Mouse (Mus musculus) kidney, adult 2 months (tissue): Measurements from ENCODE around the gene Myo1c. TPM values are rescaled to one million over a fixed set of nuclear protein-coding genes. Genes with fewer than 3 reads are reported as not detected.

Experiments used
- DNase-seq: peaks from one replicate; pipeline ENCODE4 v3.0.0; 2021
- H3K27ac ChIP-seq: fragments of 200-500 bp; 2 replicates; pipeline ENCODE4 v1.5.1; 2012; ENCODE audit warnings: low read depth, low read length, control low read depth, inconsistent platforms; ENCODE audit not compliant: insufficient read depth
- H3K27me3 ChIP-seq: fragments of 200-500 bp; replicated peaks from 2 replicates; pipeline ENCODE4 v1.6.1; 2012; ENCODE audit warnings: mild to moderate bottlenecking, moderate library complexity, low read length, inconsistent platforms; ENCODE audit not compliant: control insufficient read depth, insufficient read depth
- H3K36me3 ChIP-seq: fragments of 200-500 bp; 2 replicates; pipeline ENCODE4 v1.6.1; 2012; ENCODE audit warnings: mild to moderate bottlenecking, moderate library complexity, low read length, inconsistent platforms; ENCODE audit not compliant: control insufficient read depth, insufficient read depth
- H3K4me1 ChIP-seq: fragments of 200-500 bp; 2 replicates; pipeline ENCODE4 v1.6.1; 2011; ENCODE audit warnings: low read length; ENCODE audit not compliant: control insufficient read depth, insufficient read depth
- H3K4me3 ChIP-seq: fragments of 200-500 bp; 2 replicates; pipeline ENCODE4 v1.5.1; 2011; ENCODE audit warnings: mild to moderate bottlenecking, low read depth, low read length, control low read depth; ENCODE audit not compliant: insufficient read depth
- CTCF ChIP-seq: fragments of 200-500 bp; conservative IDR thresholded peaks from 2 replicates; pipeline ENCODE4 v1.5.1; 2011; ENCODE audit warnings: low read depth, mild to moderate bottlenecking, control low read depth, low read length, moderate library complexity, mixed read lengths; ENCODE audit not compliant: insufficient read depth, insufficient read length
- POLR2A ChIP-seq: fragments of 200-500 bp; IDR thresholded peaks from one replicate; pipeline ENCODE4 v1.6.1; 2011; ENCODE audit warnings: low read depth, low read length, control low read depth
- WGBS: fragments of 180-500 bp; shearing (Covaris S2); methylation state at CpG from one replicate; pipeline ENCODE4 v1.1.7; 2018; 5-methylcytosine and 5-hydroxymethylcytosine counted together
- polyA plus RNA-seq: library from polyadenylated mRNA; depleted of rRNA; stranded (reverse); fragments of >200 nt; gene quantifications from 2 replicates; pipeline ENCODE4 v1.2.3, GENCODE M21; 2012

Gene Myo1c
- polyA plus RNA-seq, 1 experiment = 88.9 TPM

DNA sequence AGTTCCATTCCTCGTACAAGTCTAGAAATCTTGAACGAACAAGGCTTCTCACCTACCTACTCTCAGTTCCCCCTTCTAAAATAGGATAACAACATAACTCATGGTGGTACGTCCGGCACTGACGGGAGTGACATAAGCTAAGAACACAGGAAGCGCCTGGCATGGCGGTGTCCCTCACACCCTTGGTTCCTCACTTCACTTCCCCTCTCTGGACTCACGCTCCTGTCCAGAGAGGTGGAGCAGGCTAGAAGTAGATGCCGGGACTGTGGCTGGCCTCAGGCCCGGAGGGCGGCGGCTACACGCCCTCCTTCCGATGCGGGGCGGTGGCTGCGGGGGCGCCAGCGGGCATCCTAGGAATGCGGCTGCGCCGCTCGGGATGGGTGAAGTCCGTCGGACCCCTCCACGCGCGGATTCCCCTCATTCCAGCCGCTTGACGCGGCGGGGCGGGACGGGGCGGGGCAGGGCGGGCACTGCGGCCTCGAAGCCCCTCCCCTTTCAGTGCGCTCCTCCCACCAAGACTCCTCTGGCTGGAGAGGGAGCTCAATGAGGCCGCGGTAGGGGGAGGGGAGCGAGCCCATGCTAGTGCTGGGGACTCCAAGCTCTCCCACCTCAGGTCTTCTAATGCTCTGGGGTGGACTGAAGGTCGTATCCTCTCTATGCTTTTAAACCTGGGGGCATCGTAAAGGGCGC lies 3.6 kb downstream of the Myo1c start:
- Histone ChIP-seq H3K27me3 (no peaks in the 10 kb centered on the region), H3K4me3 (peak overlapping the region; percentile 56), H3K27ac (peak overlapping the region; percentile 98), H3K4me1 (peaks cover 36% of the 10 kb centered on the region), H3K36me3 (no peaks in the 10 kb centered on the region)
- WGBS = 2% methylated on average over 39 of the region's 45 CpGs
- peak; percentile 50 for TF ChIP-seq POLR2A
- no peak for TF ChIP-seq CTCF
- peak; percentile 96 for DNase-seq

DNA sequence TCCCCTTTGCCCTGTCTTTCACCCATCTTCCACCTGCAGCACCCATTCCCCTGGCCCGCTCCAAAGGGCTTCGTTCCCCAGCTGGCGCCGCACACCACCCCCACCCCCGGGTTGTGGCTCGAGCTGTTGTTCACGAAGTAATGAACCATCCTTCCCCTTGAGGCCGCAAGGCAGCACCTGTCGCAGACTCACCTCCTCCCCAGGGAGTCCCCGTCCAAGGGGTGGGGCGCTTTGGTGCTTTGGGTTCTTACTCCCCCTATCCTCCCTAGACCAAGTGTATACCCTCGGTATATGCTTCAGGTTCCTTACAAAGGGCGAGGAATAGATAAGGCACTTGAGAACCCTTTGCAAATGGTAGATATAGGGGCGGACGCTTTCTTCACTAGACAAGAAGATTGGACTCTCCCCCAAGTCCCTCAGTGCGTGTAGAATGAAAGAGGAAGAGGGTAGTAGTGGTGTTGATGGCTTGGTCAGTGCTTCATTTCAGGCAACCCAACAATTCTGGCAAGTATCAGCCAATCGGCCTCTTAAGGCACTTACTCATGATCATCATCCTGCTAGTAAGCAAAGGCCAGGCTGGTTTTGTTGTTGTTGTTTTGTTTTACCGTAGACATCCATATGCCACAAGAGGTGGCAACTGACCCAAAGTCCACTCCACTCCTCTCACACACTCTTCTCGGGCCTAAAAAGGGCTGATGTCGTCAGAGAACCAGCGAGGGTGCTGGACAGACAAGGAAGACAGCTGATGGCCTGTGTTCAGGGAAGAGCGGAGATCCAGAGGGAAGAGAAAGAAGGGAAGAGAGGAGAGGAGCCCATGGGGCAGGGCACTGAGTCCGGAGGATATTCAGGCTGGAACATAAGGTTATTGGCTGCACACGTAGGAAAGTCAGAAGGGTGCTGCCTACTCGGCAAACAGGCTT lies 4.4 kb downstream of the Myo1c start:
- TF ChIP-seq CTCF (no peak), POLR2A (no peak)
- 48% methylated on average over 25 of the region's 25 CpGs for WGBS
- Histone ChIP-seq H3K4me3 (peak overlapping the region; percentile 78), H3K4me1 (peaks cover 36% of the 10 kb centered on the region), H3K36me3 (no peaks in the 10 kb centered on the region), H3K27me3 (no peaks in the 10 kb centered on the region), H3K27ac (peak overlapping the region; percentile 84)
- peak; percentile 24 for DNase-seq

DNA sequence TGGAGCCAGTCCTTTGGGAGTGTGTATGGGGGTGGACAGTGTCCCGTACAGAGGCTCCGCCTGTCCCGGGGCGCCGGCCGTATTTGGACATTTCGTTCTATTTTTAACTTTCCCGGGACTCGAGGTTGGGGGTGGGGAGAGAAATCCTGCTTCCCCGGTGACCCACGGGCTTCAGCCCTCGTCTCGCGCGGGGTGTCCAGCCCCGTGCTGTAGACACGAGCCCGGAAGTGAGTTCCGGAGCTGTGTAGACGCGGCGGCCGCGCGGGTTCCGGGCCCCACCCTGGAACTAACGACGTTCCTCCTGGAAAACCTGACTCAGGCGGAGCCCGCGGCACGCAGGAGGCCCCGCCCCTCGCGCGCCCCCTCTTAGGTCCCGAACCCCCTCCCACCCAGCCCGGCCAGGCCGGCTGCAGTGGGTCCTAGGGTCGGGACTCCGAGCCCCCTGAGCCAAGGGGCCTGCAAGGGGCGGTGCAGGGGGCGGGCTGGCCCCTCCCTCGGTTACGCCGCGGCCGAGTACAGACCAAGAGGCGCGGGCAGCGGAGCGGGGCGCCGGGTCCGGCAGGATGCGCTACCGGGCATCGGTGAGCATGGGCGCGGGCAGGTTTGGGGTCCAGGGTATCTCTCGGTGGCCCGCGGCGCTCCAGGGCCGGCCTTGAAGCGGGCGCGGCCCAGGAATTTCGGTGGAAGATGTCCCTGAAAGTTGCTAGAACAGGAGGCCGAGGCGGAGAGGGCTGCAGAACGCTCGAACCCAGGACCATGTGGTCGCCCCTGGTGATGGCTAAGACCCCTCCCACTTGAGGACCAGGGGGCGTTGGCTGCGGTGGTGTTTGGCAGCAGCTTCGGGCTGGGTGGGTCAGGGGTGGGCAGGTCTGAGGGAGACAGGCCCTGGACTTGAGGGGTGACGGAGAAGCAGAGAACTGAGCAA lies 5.6 kb downstream of the Myo1c start:
- no peaks in the 10 kb centered on the region; the same call in 1 of the 2 replicates for H3K36me3 ChIP-seq
- peak; percentile 89 for DNase-seq
- H3K4me1 ChIP-seq = peaks cover 36% of the 10 kb centered on the region
- WGBS = 2% methylated on average over 74 of the region's 78 CpGs
- no peak for TF ChIP-seq CTCF
- no peak for TF ChIP-seq POLR2A
- peak overlapping the region; percentile 78 for H3K4me3 ChIP-seq
- peak overlapping the region; percentile 84 for H3K27ac ChIP-seq
- no peaks in the 10 kb centered on the region for H3K27me3 ChIP-seq

DNA sequence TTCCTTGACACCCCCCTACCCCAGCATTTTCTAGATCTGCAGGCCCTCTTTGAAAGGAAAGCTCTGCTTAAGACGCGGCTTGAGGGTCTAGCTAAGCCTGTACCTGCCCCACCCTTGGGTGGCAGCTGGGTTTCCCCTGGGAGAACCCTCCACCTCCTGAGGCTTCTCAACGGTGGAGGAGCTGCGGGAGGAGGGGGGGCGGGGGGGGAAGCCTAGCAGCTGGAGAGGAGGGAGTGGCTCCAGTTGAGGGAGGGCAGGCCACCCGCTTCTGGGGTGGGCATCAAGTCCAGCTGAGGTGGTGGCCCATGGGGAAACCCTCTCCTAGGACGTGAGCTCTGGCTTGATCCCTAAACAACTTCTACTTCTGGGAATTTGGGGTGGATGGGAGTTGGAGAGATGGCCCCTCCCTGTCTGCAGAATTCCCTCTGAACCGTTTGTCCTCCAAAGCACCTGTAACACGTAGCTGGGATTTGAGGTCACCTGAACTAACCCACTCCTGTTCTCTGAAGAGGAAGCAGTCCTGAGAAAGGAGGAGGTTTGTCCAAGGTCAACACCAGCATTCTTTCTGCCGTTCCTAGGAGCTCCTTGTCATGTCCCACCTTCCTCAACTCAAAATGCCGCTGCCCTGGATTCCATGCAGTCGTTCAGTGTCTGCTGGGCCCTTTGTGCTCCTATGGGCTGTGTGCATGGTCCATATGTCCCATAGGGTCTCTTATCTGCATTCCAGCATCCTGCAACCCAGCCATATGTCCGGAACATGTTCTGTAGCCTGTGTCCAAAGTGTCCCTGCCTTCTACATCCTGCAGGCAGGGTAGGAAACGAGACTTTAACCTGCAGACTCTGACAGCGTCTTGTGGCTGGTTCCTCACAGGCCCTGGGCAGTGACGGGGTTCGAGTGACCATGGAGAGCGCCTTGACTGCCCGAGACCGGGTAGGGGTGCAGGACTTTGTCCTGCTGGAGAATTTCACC lies 6.6 kb downstream of the Myo1c start:
- peak; percentile 25 for DNase-seq
- H3K27me3 ChIP-seq = no peaks in the 10 kb centered on the region
- H3K27ac ChIP-seq = peak overlapping the region; percentile 84
- TF ChIP-seq POLR2A (no peak), CTCF (no peak)
- 43% methylated on average over 20 of the region's 20 CpGs for WGBS
- H3K4me1 ChIP-seq = peaks cover 32% of the 10 kb centered on the region
- no peaks in the 10 kb centered on the region; the same call in 1 of the 2 replicates for H3K36me3 ChIP-seq
- peak overlapping the region; percentile 78 for H3K4me3 ChIP-seq

- no peak overlapping the region for H3K4me3 ChIP-seq
- no peak for TF ChIP-seq CTCF
- no peak for TF ChIP-seq POLR2A
- H3K27ac ChIP-seq = no peak overlapping the region
- no peak for DNase-seq
- H3K27me3 ChIP-seq = no peaks in the 10 kb centered on the region
- H3K4me1 ChIP-seq = peaks cover 29% of the 10 kb centered on the region
- no peaks in the 10 kb centered on the region; the same call in 1 of the 2 replicates for H3K36me3 ChIP-seq
These were observed 7.5 kb downstream of the Myo1c start for GRCm38 (mm10) chr11:75657841-75658240.

GRCm38 (mm10) chr11:75658311-75658710 lies 8.0 kb downstream of the Myo1c start:
- H3K27me3 ChIP-seq = no peaks in the 10 kb centered on the region
- H3K4me3 ChIP-seq = no peak overlapping the region
- DNase-seq = no peak
- H3K36me3 ChIP-seq = no peaks in the 10 kb centered on the region; the same call in 1 of the 2 replicates
- TF ChIP-seq POLR2A = no peak
- no peak for TF ChIP-seq CTCF
- 90% methylated on average over 13 of the region's 13 CpGs for WGBS
- no peak overlapping the region for H3K27ac ChIP-seq
- peaks cover 25% of the 10 kb centered on the region for H3K4me1 ChIP-seq
